Mouse (Mus musculus): ENCODE measurements at regions not wholly inside any gene's neighbourhood (a gene's known extent, or its start where the extent isn't known, plus 50 kb on each side); places are given as distances from the start of the nearest gene placed in this dataset.

- no peak overlapping the region for H3K4me3 ChIP-seq (ENCODE audit: insufficient read depth, low read depth, low read length)
- no peaks in the 10 kb centered on the region for H3K4me1 ChIP-seq (ENCODE audit: control insufficient read depth, insufficient read depth, low read length)
- no peak overlapping the region for H3K27ac ChIP-seq (ENCODE audit: insufficient read depth, low read depth, low read length)
- TF ChIP-seq POLR2A (IDR thresholded peaks at IDR 0.05; ENCODE audit: insufficient read depth, low read depth, low read length): no peak
- TF ChIP-seq CTCF (IDR thresholded peaks at IDR 0.05; ENCODE audit: insufficient read depth, low read depth, low read length): no peak
- WGBS: 85% methylated on average over 7 of the region's 7 CpGs
Observed at GRCm38 (mm10) chr7:129169971-129170370, 86.9 kb upstream of the Plpp4 start.

GRCm38 (mm10) chr7:129190933-129191332 lies 65.9 kb upstream of the Plpp4 start:
- no peak overlapping the region for H3K27ac ChIP-seq (ENCODE audit: insufficient read depth, low read depth, low read length)
- TF ChIP-seq CTCF (IDR thresholded peaks at IDR 0.05; ENCODE audit: insufficient read depth, low read depth, low read length) (no peak), POLR2A (IDR thresholded peaks at IDR 0.05; ENCODE audit: insufficient read depth, low read depth, low read length) (no peak)
- no peak overlapping the region for H3K4me3 ChIP-seq (ENCODE audit: insufficient read depth, low read depth, low read length)
- no peaks in the 10 kb centered on the region for H3K4me1 ChIP-seq (ENCODE audit: control insufficient read depth, insufficient read depth, low read length)
- 92% methylated on average over 1 of the region's 1 CpGs for WGBS

GRCm38 (mm10) chr7:129207029-129207428 lies 49.8 kb upstream of the Plpp4 start:
- 92% methylated on average over 5 of the region's 5 CpGs for WGBS
- TF ChIP-seq CTCF (IDR thresholded peaks at IDR 0.05; ENCODE audit: insufficient read depth, low read depth, low read length) (no peak), POLR2A (IDR thresholded peaks at IDR 0.05; ENCODE audit: insufficient read depth, low read depth, low read length) (no peak)

More at GRCm38 (mm10) chr7:129207029-129207428, 49.8 kb upstream of the Plpp4 start:
- no peak overlapping the region for H3K27ac ChIP-seq (ENCODE audit: insufficient read depth, low read depth, low read length)
- no peaks in the 10 kb centered on the region for H3K4me1 ChIP-seq (ENCODE audit: control insufficient read depth, insufficient read depth, low read length)
- no peak overlapping the region for H3K4me3 ChIP-seq (ENCODE audit: insufficient read depth, low read depth, low read length)
